Mouse (Mus musculus): ENCODE results near the gene Slc1a1. TPM values are rescaled to one million over a fixed set of nuclear protein-coding genes. Genes with fewer than 3 reads are reported as not detected.
A peak's percentile ranks its signal among the peaks of the same experiment; 100 is the strongest.

Gene Slc1a1
- polyA plus RNA-seq, 1 experiment from 2014 or later: 0.07 TPM

- Histone ChIP-seq H3K4me2 (no peak overlapping the region), H3K27ac (no peak overlapping the region)
- no peak for ATAC-seq (ENCODE audit: low read depth)
Observed at GRCm38 (mm10) chr19:28827697-28828328, 7.0 kb upstream of the Slc1a1 start.

DNA sequence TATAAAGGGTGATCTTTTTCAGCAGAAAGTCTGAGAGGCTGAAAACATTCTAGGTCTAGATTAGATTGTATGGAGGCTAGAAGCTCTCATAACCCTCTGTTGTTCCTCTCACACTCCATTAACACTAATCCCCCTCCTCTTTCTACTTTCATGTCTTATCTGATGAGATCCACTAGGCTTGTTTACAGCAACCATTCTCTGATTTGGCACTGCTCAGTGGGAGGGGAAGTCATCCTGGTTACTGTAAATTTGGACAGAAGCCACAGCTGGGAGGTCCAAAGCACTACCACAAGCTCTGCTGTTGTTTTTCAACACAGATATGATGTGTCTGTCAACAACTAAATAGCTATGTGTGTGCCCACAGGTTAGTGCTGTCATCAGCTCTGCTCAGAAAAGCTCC lies 3.5 kb upstream of the Slc1a1 start:
- DNase-seq: no peak

More at GRCm38 (mm10) chr19:28827697-28828328, 7.0 kb upstream of the Slc1a1 start:
- Histone ChIP-seq H3K9ac (no peak overlapping the region), H3K36me3 (no peaks in the 10 kb centered on the region), H3K9me3 (replicated peaks) (no peaks in the 10 kb centered on the region), H3K4me3 (replicated peaks) (no peak overlapping the region), H3K27me3 (peaks cover 2% of the 10 kb centered on the region; the same call in 1 of the 2 replicates), H3K4me1 (replicated peaks) (no peaks in the 10 kb centered on the region)
- WGBS (ENCODE audit: insufficient replicate concordance): 61% methylated on average over 15 of the region's 15 CpGs
- DNase-seq: no peak

DNA sequence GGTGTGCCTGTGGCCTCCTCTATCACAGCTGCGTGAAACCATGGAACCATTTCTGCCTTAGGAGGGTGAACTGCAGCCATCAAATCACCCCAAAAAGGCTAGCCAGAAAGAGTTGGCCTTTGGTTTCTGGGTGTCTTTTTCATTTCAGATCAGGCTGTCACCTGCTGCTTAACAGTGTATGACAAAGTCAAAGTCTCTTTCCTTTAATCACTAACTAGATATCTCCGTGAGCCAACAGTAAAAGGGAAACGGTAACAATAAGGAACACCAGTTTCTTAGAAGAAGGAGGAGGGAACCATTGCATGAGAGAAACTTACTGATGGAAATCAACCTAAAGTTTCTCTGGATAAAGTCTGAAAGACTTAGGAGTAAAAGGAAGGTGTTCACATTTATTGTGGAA lies 2.2 kb upstream of the Slc1a1 start:
- ATAC-seq (ENCODE audit: low read depth) (no peak), DNase-seq (no peak)
- Histone ChIP-seq H3K4me1 (replicated peaks) (peaks cover 7% of the 10 kb centered on the region), H3K9ac (no peak overlapping the region), H3K9me3 (replicated peaks) (no peaks in the 10 kb centered on the region), H3K4me2 (no peak overlapping the region), H3K36me3 (no peaks in the 10 kb centered on the region), H3K27me3 (peaks cover 41% of the 10 kb centered on the region), H3K4me3 (replicated peaks) (no peak overlapping the region), H3K27ac (no peak overlapping the region)
- 74% methylated on average over 3 of the region's 3 CpGs for WGBS (ENCODE audit: insufficient replicate concordance)

More for the DNA sequence above, 3.5 kb upstream of the Slc1a1 start:
- Histone ChIP-seq H3K4me3 (replicated peaks) (no peak overlapping the region), H3K4me2 (no peak overlapping the region), H3K27ac (no peak overlapping the region), H3K4me1 (replicated peaks) (peaks cover 7% of the 10 kb centered on the region), H3K36me3 (no peaks in the 10 kb centered on the region), H3K27me3 (peaks cover 33% of the 10 kb centered on the region), H3K9me3 (replicated peaks) (no peaks in the 10 kb centered on the region), H3K9ac (no peak overlapping the region)
- no peak for ATAC-seq (ENCODE audit: low read depth)

DNA sequence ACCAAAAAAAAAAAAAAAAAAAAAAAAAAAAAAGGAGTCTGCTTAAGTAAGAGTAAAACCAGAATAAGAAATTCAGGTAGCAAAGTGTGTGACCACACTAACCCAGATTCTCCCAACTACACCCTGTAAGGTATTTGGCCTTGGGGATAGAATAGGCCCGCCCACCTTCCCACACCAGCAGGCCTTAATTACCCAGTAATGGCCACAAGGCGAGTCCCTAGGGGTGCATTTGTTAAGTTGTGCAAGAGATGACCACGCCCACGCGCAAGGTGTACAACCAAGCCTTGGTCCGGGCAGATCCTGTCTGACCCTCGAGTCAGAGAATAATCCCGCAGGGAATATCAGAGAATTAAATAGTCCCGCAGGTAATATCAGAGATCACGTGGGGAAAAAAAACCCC lies 461 bp upstream of the Slc1a1 start:
- H3K27me3 ChIP-seq: peaks cover 41% of the 10 kb centered on the region
- H3K4me1 ChIP-seq (replicated peaks): peaks cover 7% of the 10 kb centered on the region
- 17% methylated on average over 10 of the region's 10 CpGs for WGBS (ENCODE audit: insufficient replicate concordance)
- H3K9me3 ChIP-seq (replicated peaks): no peaks in the 10 kb centered on the region
- H3K4me3 ChIP-seq (replicated peaks): peak overlapping the region; percentile 48
- no peak overlapping the region for H3K27ac ChIP-seq
- no peak overlapping the region for H3K9ac ChIP-seq
- peak overlapping the region; percentile 67 for H3K4me2 ChIP-seq
- DNase-seq (no peak), ATAC-seq (ENCODE audit: low read depth) (no peak)
- no peaks in the 10 kb centered on the region for H3K36me3 ChIP-seq

DNA sequence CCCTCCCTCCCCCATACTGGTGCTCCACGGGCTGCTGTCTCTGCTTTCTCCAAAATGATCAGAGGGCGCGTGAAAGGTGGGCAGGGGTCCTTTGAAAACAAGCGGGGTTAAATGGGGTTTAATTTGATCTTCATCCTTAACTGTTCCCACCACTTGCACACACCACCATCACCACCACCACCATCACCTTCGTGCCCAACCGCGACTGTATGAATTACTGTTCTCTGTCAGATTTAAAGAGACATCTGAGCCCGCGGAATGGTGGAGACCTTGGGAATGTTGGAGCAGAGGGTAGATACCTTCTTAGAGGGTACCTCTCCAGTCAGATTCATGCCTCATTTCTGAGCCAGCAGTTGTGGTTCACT lies 633 bp downstream of the Slc1a1 start:
- Histone ChIP-seq H3K9ac (no peak overlapping the region), H3K4me2 (peak overlapping the region; percentile 67), H3K4me3 (replicated peaks) (peak overlapping the region; percentile 48), H3K4me1 (replicated peaks) (peaks cover 7% of the 10 kb centered on the region), H3K36me3 (no peaks in the 10 kb centered on the region), H3K9me3 (replicated peaks) (no peaks in the 10 kb centered on the region), H3K27ac (no peak overlapping the region), H3K27me3 (peaks cover 41% of the 10 kb centered on the region)
- 9% methylated on average over 9 of the region's 9 CpGs for WGBS (ENCODE audit: insufficient replicate concordance)
- no peak for ATAC-seq (ENCODE audit: low read depth)
- DNase-seq: no peak

DNA sequence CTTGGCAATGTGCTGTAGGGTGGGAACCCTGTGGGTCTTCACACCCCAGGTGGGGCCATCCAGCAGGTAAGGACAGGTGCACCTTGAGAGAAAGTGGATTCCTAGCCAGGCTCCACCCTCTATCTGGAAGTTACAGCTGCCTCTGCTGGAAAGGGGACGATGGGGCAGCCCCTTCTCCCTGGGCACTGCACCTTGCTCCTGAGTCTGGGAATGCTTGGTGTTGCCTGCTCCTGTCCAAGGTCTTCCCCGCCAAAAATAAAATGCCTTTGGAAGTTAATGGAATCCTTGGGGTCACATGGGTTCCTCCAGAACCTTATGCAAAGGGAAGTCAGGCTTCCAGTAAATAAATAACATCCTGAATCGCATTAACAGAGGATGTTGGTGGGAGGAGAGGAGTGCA lies 1.3 kb downstream of the Slc1a1 start:
- Histone ChIP-seq H3K4me3 (replicated peaks) (no peak overlapping the region), H3K4me1 (replicated peaks) (peaks cover 7% of the 10 kb centered on the region), H3K27me3 (peaks cover 41% of the 10 kb centered on the region), H3K27ac (no peak overlapping the region), H3K4me2 (no peak overlapping the region), H3K9ac (no peak overlapping the region), H3K9me3 (replicated peaks) (no peaks in the 10 kb centered on the region), H3K36me3 (no peaks in the 10 kb centered on the region)
- WGBS (ENCODE audit: insufficient replicate concordance): 39% methylated on average over 3 of the region's 3 CpGs
- no peak for DNase-seq
- no peak for ATAC-seq (ENCODE audit: low read depth)

DNA sequence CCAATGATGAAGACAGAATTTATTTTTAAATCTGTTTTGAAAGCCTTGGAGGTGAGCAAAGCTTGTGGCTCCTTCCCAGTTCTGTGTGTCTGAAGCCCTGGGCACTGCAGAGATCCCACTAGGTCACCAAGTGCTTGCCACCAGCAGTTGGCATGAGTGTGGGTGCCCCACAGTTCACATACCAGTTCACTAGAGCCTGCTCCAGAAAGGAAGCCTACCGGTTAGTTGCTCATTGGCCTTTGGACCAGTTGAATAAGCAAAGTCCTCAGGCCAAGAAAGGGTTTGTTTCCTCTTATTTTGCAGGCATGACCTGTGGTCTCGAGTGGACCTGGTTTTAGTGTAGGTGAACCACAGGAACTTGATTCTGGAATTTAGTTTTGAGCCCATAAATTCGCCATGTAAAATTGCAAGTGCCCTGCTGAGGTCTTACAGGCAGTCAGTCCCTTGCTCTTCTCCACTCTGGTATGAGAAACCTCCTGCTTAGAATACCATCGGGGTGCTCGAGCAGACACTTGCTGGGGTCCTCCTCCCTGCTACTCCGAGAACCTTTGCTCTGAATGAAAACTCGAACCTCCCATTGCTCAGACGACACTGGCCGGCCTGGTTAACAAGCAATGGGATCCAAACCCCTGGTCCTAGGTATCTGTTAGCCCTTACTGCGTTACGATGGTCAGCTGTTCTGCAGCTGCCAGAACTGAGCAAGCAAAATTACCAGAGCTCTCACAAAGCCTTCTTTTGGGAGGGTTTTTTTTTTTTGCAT lies 2.0 kb downstream of the Slc1a1 start:
- no peak for ATAC-seq (ENCODE audit: low read depth)
- Histone ChIP-seq H3K4me1 (replicated peaks) (peaks cover 7% of the 10 kb centered on the region), H3K4me3 (replicated peaks) (no peak overlapping the region), H3K27ac (no peak overlapping the region), H3K36me3 (no peaks in the 10 kb centered on the region), H3K4me2 (no peak overlapping the region), H3K27me3 (peaks cover 41% of the 10 kb centered on the region), H3K9ac (no peak overlapping the region), H3K9me3 (replicated peaks) (no peaks in the 10 kb centered on the region)
- DNase-seq: no peak
- 51% methylated on average over 11 of the region's 11 CpGs for WGBS (ENCODE audit: insufficient replicate concordance)

DNA sequence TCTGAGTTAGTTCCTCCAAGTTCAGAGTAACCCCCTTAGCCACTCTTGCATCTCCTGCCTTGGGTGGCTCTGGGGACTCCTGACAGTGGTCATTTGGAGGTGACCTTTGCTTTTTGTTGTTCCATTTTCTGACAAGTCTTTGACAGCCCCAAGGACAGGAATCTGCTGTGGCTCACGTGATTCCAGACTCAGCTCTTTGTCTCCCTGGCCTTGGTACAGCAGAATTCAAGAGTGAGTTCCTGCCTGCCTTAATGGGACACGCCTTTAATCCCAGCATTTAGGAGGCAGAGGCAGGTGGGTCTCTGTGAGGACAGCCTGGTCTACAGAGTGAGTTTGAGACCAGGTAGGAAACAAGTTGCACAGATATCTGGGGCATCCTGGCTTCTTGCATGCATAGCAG lies 3.9 kb downstream of the Slc1a1 start:
- Histone ChIP-seq H3K27me3 (peaks cover 33% of the 10 kb centered on the region), H3K36me3 (no peaks in the 10 kb centered on the region), H3K27ac (no peak overlapping the region), H3K9me3 (replicated peaks) (no peaks in the 10 kb centered on the region), H3K4me2 (no peak overlapping the region), H3K4me3 (replicated peaks) (no peak overlapping the region), H3K4me1 (replicated peaks) (peaks cover 7% of the 10 kb centered on the region), H3K9ac (no peak overlapping the region)
- ATAC-seq (ENCODE audit: low read depth): no peak
- DNase-seq: no peak
- WGBS (ENCODE audit: insufficient replicate concordance): 40% methylated on average over 2 of the region's 2 CpGs

GRCm38 (mm10) chr19:28844946-28845710 lies 10.3 kb downstream of the Slc1a1 start:
- H3K4me1 ChIP-seq (replicated peaks): no peaks in the 10 kb centered on the region
- no peak overlapping the region for H3K4me3 ChIP-seq (replicated peaks)
- no peak for DNase-seq
- H3K27ac ChIP-seq: no peak overlapping the region
- no peak overlapping the region for H3K4me2 ChIP-seq
- no peak overlapping the region for H3K9ac ChIP-seq
- no peaks in the 10 kb centered on the region for H3K36me3 ChIP-seq
- no peaks in the 10 kb centered on the region for H3K27me3 ChIP-seq
- ATAC-seq (ENCODE audit: low read depth): no peak
- no peaks in the 10 kb centered on the region for H3K9me3 ChIP-seq (replicated peaks)
- 56% methylated on average over 8 of the region's 8 CpGs for WGBS (ENCODE audit: insufficient replicate concordance)

GRCm38 (mm10) chr19:28850510-28850909 lies 15.7 kb downstream of the Slc1a1 start:
- no peak overlapping the region for H3K4me3 ChIP-seq (replicated peaks)
- H3K27ac ChIP-seq: no peak overlapping the region
- ATAC-seq (ENCODE audit: low read depth): no peak
- no peaks in the 10 kb centered on the region for H3K9me3 ChIP-seq (replicated peaks)
- 61% methylated on average over 3 of the region's 3 CpGs for WGBS (ENCODE audit: insufficient replicate concordance)
- H3K4me1 ChIP-seq (replicated peaks): no peaks in the 10 kb centered on the region
- H3K36me3 ChIP-seq: no peaks in the 10 kb centered on the region
- no peaks in the 10 kb centered on the region for H3K27me3 ChIP-seq
- H3K9ac ChIP-seq: no peak overlapping the region
- no peak overlapping the region for H3K4me2 ChIP-seq
- no peak for DNase-seq

- H3K27ac ChIP-seq: no peak overlapping the region
- H3K9me3 ChIP-seq (replicated peaks): no peaks in the 10 kb centered on the region
- no peak for ATAC-seq (ENCODE audit: low read depth)
- H3K4me1 ChIP-seq (replicated peaks): no peaks in the 10 kb centered on the region
- no peak overlapping the region for H3K9ac ChIP-seq
- DNase-seq: no peak
- no peak overlapping the region for H3K4me3 ChIP-seq (replicated peaks)
- no peaks in the 10 kb centered on the region for H3K36me3 ChIP-seq
- H3K27me3 ChIP-seq: no peaks in the 10 kb centered on the region
- H3K4me2 ChIP-seq: no peak overlapping the region
- WGBS (ENCODE audit: insufficient replicate concordance): 67% methylated on average over 3 of the region's 3 CpGs
Observed at GRCm38 (mm10) chr19:28852001-28852400, 17.2 kb downstream of the Slc1a1 start.
